Mouse (Mus musculus): ENCODE results near the gene Mindy4. TPM values are rescaled to one million over a fixed set of nuclear protein-coding genes. Genes with fewer than 3 reads are reported as not detected.
"Not testable (repeated sequence)": the region's sequence is repeated elsewhere in the genome, so short reads cannot be mapped to it uniquely, and the experiment has no call there.

The Mindy4 gene
- polyA plus RNA-seq, 1 experiment from 2014 or later: 7.7 TPM

DNA sequence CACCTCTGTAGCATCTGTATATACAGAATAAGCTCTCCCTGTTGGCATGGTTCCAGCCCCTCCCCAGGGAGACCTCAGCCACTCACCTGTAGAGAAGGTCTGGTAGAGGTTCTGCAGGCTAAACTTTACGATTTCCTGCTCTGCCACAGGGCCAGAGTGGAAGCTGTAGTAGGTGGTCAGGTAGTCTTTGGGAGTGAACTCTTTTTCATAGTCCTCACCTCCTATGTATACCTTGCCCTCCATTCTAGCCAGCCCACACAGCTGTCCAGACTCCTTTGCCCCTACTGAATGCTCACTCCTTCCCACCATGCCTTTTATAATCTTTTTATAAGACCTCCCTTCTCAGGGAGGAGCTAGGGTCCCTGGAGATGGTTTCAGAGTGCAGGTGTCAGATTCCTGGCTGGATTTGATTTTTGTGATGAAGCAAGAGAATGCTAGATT, 28.4 kb upstream of the Mindy4 start, which contains the start of gene Inmt:
Gene Inmt (minus strand): TSS at position 303 of the 441 bp plus-strand sequence.
- no peaks in the 10 kb centered on the region for H3K36me3 ChIP-seq (ENCODE audit: control insufficient read depth, insufficient read depth, low read length)
- ATAC-seq (ENCODE audit: insufficient read depth, low FRiP score): no peak
- no peak within 1 kb of the TSS for H3K4me2 ChIP-seq (ENCODE audit: low read depth, low read length)

DNA sequence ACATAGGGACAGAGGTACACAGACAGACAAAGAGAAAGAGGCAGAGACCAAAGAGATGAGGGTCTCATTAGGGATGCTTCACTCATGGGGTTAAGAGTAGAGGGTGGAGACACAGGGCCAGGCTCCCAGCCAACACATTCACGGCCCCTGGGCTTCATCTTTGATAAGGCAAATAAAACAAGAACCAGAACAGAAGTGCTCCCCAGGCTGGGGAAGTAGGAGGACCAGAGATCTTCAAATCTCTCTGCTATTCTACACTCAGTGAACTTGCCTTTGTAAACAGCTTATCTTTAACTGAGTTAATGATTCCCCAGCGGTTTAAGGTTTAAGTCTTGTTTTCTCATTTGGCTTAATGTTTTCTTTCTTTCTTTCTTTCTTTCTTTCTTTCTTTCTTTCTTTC, 27.7 kb upstream of the Mindy4 start:
- H3K4me3 ChIP-seq (replicated peaks; ENCODE audit: low read length): no peak overlapping the region
- no peaks in the 10 kb centered on the region for H3K4me1 ChIP-seq (ENCODE audit: control insufficient read depth, insufficient read depth, low read length)
- 0 out of 2 replicates have a peak, but pooled peaks have one; percentile 59 for ATAC-seq (ENCODE audit: insufficient read depth, low FRiP score)
- H3K27ac ChIP-seq (ENCODE audit: low read length): no peak overlapping the region
- no peaks in the 10 kb centered on the region for H3K27me3 ChIP-seq (ENCODE audit: control insufficient read depth, insufficient read depth, low read length)
- no peak overlapping the region for H3K9ac ChIP-seq (ENCODE audit: low read length)
- H3K9me3 ChIP-seq (replicated peaks; ENCODE audit: control insufficient read depth, low read length): no peaks in the 10 kb centered on the region
- WGBS: 17% methylated on average over 2 of the region's 2 CpGs
- H3K36me3 ChIP-seq (ENCODE audit: control insufficient read depth, insufficient read depth, low read length): no peaks in the 10 kb centered on the region
- no peak overlapping the region for H3K4me2 ChIP-seq (ENCODE audit: low read depth, low read length)

More for the DNA sequence above, 28.4 kb upstream of the Mindy4 start, which contains the start of gene Inmt:
- Histone ChIP-seq H3K4me3 (replicated peaks; ENCODE audit: low read length) (no peak within 1 kb of the TSS), H3K9me3 (replicated peaks; ENCODE audit: control insufficient read depth, low read length) (no peaks in the 10 kb centered on the region), H3K9ac (ENCODE audit: low read length) (no peak within 1 kb of the TSS), H3K4me1 (ENCODE audit: control insufficient read depth, insufficient read depth, low read length) (no peaks in the 10 kb centered on the region), H3K27me3 (ENCODE audit: control insufficient read depth, insufficient read depth, low read length) (no peaks in the 10 kb centered on the region), H3K27ac (ENCODE audit: low read length) (no peak within 1 kb of the TSS)
- WGBS: 74% methylated on average over 1 of the region's 1 CpGs

DNA sequence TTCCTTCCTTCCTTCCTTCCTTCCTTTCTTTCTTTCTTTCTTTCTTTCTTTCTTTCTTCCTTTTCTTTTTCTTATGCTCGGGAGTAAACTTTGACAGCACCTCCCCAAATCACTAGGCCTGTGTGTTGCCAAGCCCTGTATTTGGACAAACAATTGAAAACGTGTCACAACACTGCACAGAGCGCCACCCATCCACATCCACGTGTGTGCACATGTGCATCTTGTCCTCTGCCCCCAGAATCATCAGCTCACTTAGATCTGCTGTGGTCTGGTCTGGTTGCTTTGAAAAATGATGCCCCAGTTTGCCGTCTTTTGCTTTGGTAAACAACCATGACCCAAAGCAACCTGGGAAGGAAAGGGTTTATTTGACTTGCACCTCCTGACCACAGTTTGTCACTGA, 27.3 kb upstream of the Mindy4 start:
- ATAC-seq (ENCODE audit: insufficient read depth, low FRiP score): no peak
- 20% methylated on average over 5 of the region's 5 CpGs for WGBS
- no peak overlapping the region for H3K4me3 ChIP-seq (replicated peaks; ENCODE audit: low read length)
- H3K4me2 ChIP-seq (ENCODE audit: low read depth, low read length): no peak overlapping the region
- H3K9me3 ChIP-seq (replicated peaks; ENCODE audit: control insufficient read depth, low read length): no peaks in the 10 kb centered on the region
- no peaks in the 10 kb centered on the region for H3K27me3 ChIP-seq (ENCODE audit: control insufficient read depth, insufficient read depth, low read length)
- H3K9ac ChIP-seq (ENCODE audit: low read length): no peak overlapping the region
- no peaks in the 10 kb centered on the region for H3K4me1 ChIP-seq (ENCODE audit: control insufficient read depth, insufficient read depth, low read length)
- H3K27ac ChIP-seq (ENCODE audit: low read length): no peak overlapping the region
- H3K36me3 ChIP-seq (ENCODE audit: control insufficient read depth, insufficient read depth, low read length): no peaks in the 10 kb centered on the region

DNA sequence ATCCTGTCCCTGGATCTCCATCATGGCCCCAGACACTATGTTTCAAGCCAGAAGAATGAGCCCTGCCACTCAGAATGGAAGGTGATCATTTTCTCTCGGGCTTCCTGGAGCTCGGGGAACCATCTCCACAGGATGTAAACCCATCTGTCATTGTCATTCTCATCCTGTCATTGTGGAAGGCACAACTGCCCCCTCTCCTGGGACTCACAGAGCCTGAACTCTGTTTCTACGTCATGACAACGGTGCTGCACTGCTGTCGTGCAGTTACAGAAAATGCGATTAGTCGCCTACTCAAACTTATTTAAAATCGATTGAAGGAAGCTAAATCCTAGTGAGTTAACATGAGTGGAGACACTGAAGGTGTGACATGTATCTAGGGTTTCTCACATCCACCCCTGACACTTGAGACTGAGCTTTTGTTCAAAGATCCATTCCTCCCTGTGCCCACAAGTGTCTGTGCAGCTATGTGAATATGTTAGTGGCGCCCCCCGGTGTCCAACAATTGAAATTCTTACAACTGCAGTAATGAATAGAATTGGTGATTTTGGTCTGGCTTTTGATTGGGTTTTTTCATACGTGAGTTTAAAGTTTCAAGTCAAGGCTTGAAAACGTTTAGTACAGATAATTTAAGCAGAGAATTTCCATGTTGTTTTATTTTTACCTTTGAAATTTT, 26.0 kb upstream of the Mindy4 start:
- H3K9me3 ChIP-seq (replicated peaks; ENCODE audit: control insufficient read depth, low read length): no peaks in the 10 kb centered on the region
- H3K27ac ChIP-seq (ENCODE audit: low read length): no peak overlapping the region
- no peak for ATAC-seq (ENCODE audit: insufficient read depth, low FRiP score)
- no peak overlapping the region for H3K4me2 ChIP-seq (ENCODE audit: low read depth, low read length)
- H3K4me1 ChIP-seq (ENCODE audit: control insufficient read depth, insufficient read depth, low read length): no peaks in the 10 kb centered on the region
- 36% methylated on average over 12 of the region's 12 CpGs for WGBS
- H3K4me3 ChIP-seq (replicated peaks; ENCODE audit: low read length): no peak overlapping the region
- no peak overlapping the region for H3K9ac ChIP-seq (ENCODE audit: low read length)
- no peaks in the 10 kb centered on the region for H3K36me3 ChIP-seq (ENCODE audit: control insufficient read depth, insufficient read depth, low read length)
- no peaks in the 10 kb centered on the region for H3K27me3 ChIP-seq (ENCODE audit: control insufficient read depth, insufficient read depth, low read length)

DNA sequence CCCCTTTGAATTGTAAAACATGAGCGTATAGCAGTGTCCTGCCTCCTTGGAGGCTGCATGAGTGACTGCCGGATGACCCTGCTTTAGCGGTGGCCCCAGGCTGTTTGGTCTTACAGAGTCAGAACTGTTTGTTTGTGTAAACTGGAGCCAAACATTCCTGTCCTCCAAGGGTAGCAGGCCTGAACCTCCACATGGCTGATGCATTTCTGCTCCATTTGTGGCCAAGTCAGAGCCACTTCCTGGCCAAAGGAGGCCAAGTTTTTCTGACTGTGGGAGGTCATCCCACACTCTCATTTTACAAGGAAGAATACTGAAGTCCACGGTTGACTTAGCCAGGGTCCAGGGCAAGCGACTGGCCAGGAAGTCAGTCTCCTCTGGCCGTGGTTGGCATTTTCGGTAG, 23.6 kb upstream of the Mindy4 start:
- no peak for ATAC-seq (ENCODE audit: insufficient read depth, low FRiP score)
- Histone ChIP-seq H3K4me2 (ENCODE audit: low read depth, low read length) (no peak overlapping the region), H3K27me3 (ENCODE audit: control insufficient read depth, insufficient read depth, low read length) (no peaks in the 10 kb centered on the region), H3K9ac (ENCODE audit: low read length) (no peak overlapping the region), H3K27ac (ENCODE audit: low read length) (no peak overlapping the region), H3K4me1 (ENCODE audit: control insufficient read depth, insufficient read depth, low read length) (no peaks in the 10 kb centered on the region), H3K4me3 (replicated peaks; ENCODE audit: low read length) (no peak overlapping the region), H3K36me3 (ENCODE audit: control insufficient read depth, insufficient read depth, low read length) (no peaks in the 10 kb centered on the region), H3K9me3 (replicated peaks; ENCODE audit: control insufficient read depth, low read length) (no peaks in the 10 kb centered on the region)
- 73% methylated on average over 7 of the region's 7 CpGs for WGBS

DNA sequence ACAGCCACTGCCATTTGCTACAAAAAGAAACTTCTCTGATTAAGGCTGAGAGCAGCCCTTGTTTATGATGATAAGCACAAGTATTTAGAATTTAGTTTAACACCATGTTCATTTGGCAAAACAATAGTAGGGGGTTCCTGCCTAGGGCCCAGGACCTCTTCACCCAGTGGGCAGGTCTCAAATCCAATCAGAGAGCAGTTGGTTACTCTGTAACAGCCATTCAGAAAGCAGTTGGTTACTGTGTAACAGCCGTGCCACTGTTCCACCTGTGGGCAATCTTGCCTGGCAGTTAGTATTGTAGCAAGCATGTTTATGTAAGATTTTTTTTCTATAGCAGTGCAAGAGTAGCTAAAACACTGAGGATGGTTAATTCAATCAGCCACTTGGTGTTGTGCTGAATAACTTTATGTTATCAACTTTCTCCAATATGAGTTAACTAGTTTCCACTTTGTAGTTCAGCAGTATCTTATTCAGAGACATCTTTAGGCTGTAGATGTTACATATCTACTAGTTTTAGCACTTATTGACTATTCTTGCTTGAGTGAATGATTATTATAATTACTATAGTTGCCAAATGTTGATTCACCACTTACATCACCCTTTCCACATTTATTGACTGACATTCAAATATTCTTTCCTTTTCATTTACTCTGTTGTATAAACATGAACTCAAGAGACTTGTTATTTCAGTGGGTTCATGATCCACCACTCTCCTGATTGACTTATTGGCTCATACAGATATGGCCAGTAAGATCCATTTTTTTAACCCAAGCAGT, 20.3 kb upstream of the Mindy4 start:
- no peak for ATAC-seq (ENCODE audit: insufficient read depth, low FRiP score)
- WGBS: 65% methylated on average over 1 of the region's 1 CpGs
- H3K4me2 ChIP-seq (ENCODE audit: low read depth, low read length): no peak overlapping the region

DNA sequence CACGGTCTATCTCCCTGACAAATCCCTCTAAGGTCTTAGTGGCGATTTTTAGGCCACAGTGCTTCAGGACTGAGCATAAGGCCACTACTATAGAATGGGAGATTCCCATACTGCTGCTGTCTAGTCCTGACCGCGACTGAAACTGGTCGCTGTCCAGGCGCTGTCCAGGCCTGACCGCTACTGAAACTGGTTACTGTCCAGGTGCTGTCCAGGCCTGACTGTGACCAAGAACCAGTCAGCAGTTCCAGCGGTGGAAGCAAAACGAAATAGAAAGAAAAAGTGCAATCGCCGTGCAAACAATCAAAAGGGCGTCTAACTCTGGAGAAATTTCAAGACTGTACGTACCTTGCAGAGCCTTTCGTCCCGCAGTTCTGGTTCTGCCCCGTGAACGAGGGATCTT, 15.4 kb upstream of the Mindy4 start:
- H3K27ac ChIP-seq (ENCODE audit: low read length); H3K9me3 ChIP-seq (replicated peaks; ENCODE audit: control insufficient read depth, low read length); ATAC-seq (ENCODE audit: insufficient read depth, low FRiP score); H3K27me3 ChIP-seq (ENCODE audit: control insufficient read depth, insufficient read depth, low read length); H3K4me3 ChIP-seq (replicated peaks; ENCODE audit: low read length); H3K36me3 ChIP-seq (ENCODE audit: control insufficient read depth, insufficient read depth, low read length); H3K4me1 ChIP-seq (ENCODE audit: control insufficient read depth, insufficient read depth, low read length); H3K9ac ChIP-seq (ENCODE audit: low read length); H3K4me2 ChIP-seq (ENCODE audit: low read depth, low read length): not testable (repeated sequence)
- 94% methylated on average over 17 of the region's 17 CpGs for WGBS

More for the DNA sequence above, 20.3 kb upstream of the Mindy4 start:
- Histone ChIP-seq H3K4me3 (replicated peaks; ENCODE audit: low read length) (no peak overlapping the region), H3K9me3 (replicated peaks; ENCODE audit: control insufficient read depth, low read length) (no peaks in the 10 kb centered on the region), H3K27ac (ENCODE audit: low read length) (no peak overlapping the region), H3K9ac (ENCODE audit: low read length) (no peak overlapping the region), H3K4me1 (ENCODE audit: control insufficient read depth, insufficient read depth, low read length) (no peaks in the 10 kb centered on the region), H3K36me3 (ENCODE audit: control insufficient read depth, insufficient read depth, low read length) (no peaks in the 10 kb centered on the region), H3K27me3 (ENCODE audit: control insufficient read depth, insufficient read depth, low read length) (no peaks in the 10 kb centered on the region)

DNA sequence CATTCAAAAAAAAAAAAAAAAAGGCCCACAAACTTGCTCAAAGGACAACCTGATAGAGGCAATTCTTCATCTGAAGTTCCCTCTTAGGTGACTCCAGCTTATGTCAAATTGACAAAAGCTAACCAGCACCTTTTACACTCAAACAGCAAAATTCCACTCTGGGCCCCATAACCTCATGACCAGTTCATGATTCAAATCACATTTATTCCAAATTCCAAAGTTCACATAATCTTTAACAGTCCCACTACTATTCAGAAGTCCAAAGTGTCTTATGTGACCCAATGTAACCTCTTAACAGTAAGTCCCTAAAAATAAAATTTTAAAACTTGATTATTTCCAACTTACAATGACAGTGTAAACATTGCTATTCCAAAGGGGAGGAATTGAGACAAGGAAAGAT, 13.8 kb upstream of the Mindy4 start:
- H3K9ac ChIP-seq (ENCODE audit: low read length): no peak overlapping the region

DNA sequence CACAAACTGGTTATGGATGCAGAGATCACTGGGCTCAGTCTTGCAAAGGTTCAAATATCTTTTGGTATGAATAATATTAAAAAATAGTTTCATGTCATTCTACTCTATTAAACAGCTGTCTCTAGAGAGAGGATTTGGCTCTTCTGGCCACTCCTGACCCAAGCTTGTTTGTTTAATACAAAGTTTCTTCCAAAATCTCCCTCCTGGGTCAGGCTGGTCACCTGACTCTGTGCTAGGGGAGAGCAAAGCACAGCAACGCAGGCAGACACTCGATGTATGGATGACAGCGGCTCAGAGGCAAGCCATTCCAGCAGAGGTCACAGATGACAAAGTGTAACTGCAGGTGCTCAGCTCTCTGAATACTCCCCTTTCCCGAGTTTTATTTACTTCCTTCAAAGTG, 11.6 kb upstream of the Mindy4 start:
- ATAC-seq (ENCODE audit: insufficient read depth, low FRiP score): no peak
- Histone ChIP-seq H3K27me3 (ENCODE audit: control insufficient read depth, insufficient read depth, low read length) (no peaks in the 10 kb centered on the region), H3K36me3 (ENCODE audit: control insufficient read depth, insufficient read depth, low read length) (no peaks in the 10 kb centered on the region), H3K4me3 (replicated peaks; ENCODE audit: low read length) (no peak overlapping the region), H3K27ac (ENCODE audit: low read length) (no peak overlapping the region), H3K9ac (ENCODE audit: low read length) (no peak overlapping the region), H3K4me1 (ENCODE audit: control insufficient read depth, insufficient read depth, low read length) (no peaks in the 10 kb centered on the region), H3K9me3 (replicated peaks; ENCODE audit: control insufficient read depth, low read length) (no peaks in the 10 kb centered on the region), H3K4me2 (ENCODE audit: low read depth, low read length) (no peak overlapping the region)
- WGBS: 40% methylated on average over 4 of the region's 4 CpGs

More for the DNA sequence above, 13.8 kb upstream of the Mindy4 start:
- H3K4me2 ChIP-seq (ENCODE audit: low read depth, low read length): no peak overlapping the region
- H3K27ac ChIP-seq (ENCODE audit: low read length): no peak overlapping the region
- H3K9me3 ChIP-seq (replicated peaks; ENCODE audit: control insufficient read depth, low read length): no peaks in the 10 kb centered on the region
- no peak for ATAC-seq (ENCODE audit: insufficient read depth, low FRiP score)
- no peaks in the 10 kb centered on the region for H3K27me3 ChIP-seq (ENCODE audit: control insufficient read depth, insufficient read depth, low read length)
- no peaks in the 10 kb centered on the region for H3K4me1 ChIP-seq (ENCODE audit: control insufficient read depth, insufficient read depth, low read length)
- no peaks in the 10 kb centered on the region for H3K36me3 ChIP-seq (ENCODE audit: control insufficient read depth, insufficient read depth, low read length)
- H3K4me3 ChIP-seq (replicated peaks; ENCODE audit: low read length): no peak overlapping the region
